Mouse (Mus musculus) lung, postnatal 36 days (tissue): ENCODE data around the gene Eif3j1.
A peak's percentile ranks its signal among the peaks of the same experiment; 100 is the strongest.
"Not testable (repeated sequence)": the region's sequence is repeated elsewhere in the genome, so short reads cannot be mapped to it uniquely, and the experiment has no call there.

Experiments
- DNase-seq: peaks from one replicate; pipeline ENCODE4 v3.0.0; 2022; ENCODE audit warnings: mixed read lengths

Gene Eif3j1

GRCm38 (mm10) chr2:122027862-122028755 is at the start of gene Eif3j1:
TSS of gene Eif3j1 (plus strand) at chr2:122028546.
- peak; percentile 91 for DNase-seq

- DNase-seq, result no peak
These were observed 32.6 kb upstream of the Eif3j1 start for GRCm38 (mm10) chr2:121995738-121996137.

GRCm38 (mm10) chr2:122008832-122009231 is 19.5 kb upstream of the Eif3j1 start:
- no peak for DNase-seq

GRCm38 (mm10) chr2:122011441-122011840 is 16.9 kb upstream of the Eif3j1 start:
- DNase-seq, result no peak

GRCm38 (mm10) chr2:122018705-122019104 is 9.6 kb upstream of the Eif3j1 start:
- no peak for DNase-seq

GRCm38 (mm10) chr2:122022284-122022683 is 6.1 kb upstream of the Eif3j1 start:
- peak; percentile 31 for DNase-seq

GRCm38 (mm10) chr2:122027091-122027490 is 1.3 kb upstream of the Eif3j1 start:
- not testable (repeated sequence) for DNase-seq

- DNase-seq, result peak; percentile 41
These were observed 682 bp downstream of the Eif3j1 start for GRCm38 (mm10) chr2:122028756-122029700.

GRCm38 (mm10) chr2:122031970-122032369 is 3.6 kb downstream of the Eif3j1 start:
- no peak for DNase-seq

- DNase-seq, result no peak
These were observed 7.7 kb downstream of the Eif3j1 start for GRCm38 (mm10) chr2:122036064-122036463.

- DNase-seq, result no peak
These were observed 15.6 kb downstream of the Eif3j1 start for GRCm38 (mm10) chr2:122043926-122044325.

GRCm38 (mm10) chr2:122059365-122060115 is 31.2 kb downstream of the Eif3j1 start:
- no peak for DNase-seq

GRCm38 (mm10) chr2:122065200-122065969 is 37.0 kb downstream of the Eif3j1 start:
- peak; percentile 9 for DNase-seq

GRCm38 (mm10) chr2:122066241-122066640 is 37.9 kb downstream of the Eif3j1 start:
- DNase-seq, result no peak

GRCm38 (mm10) chr2:122069144-122069912 is 41.0 kb downstream of the Eif3j1 start:
- DNase-seq, result no peak

GRCm38 (mm10) chr2:122069922-122070321 is 41.6 kb downstream of the Eif3j1 start:
- peak; percentile 83 for DNase-seq

GRCm38 (mm10) chr2:122081728-122082456 is 53.5 kb downstream of the Eif3j1 start:
- DNase-seq, result peak; percentile 46

- peak; percentile 63 for DNase-seq
These were observed 58.1 kb downstream of the Eif3j1 start for GRCm38 (mm10) chr2:122086446-122086845.

- DNase-seq, result no peak
These were observed 65.5 kb downstream of the Eif3j1 start for GRCm38 (mm10) chr2:122093844-122094243.

- not testable (repeated sequence) for DNase-seq
These were observed 69.3 kb downstream of the Eif3j1 start for GRCm38 (mm10) chr2:122097686-122098085.
